Mouse (Mus musculus) neural tube, embryonic 13.5 days (tissue): Measurements from ENCODE around the gene Mettl6. TPM values are rescaled to one million over a fixed set of nuclear protein-coding genes. Genes with fewer than 3 reads are reported as not detected.

ENCODE experiments used
- ATAC-seq: fragments of 200-750 bp; cut with Nextera tagmentation; 2 replicates; pipeline ENCODE4 v1.8.0; 2017; ENCODE audit warnings: low read depth, mild to moderate bottlenecking, moderate TSS enrichment, moderate library complexity
- H3K27ac ChIP-seq: fragments of 300-500 bp; sonication (generic); replicated peaks from 2 replicates; pipeline ENCODE4 v1.5.1; 2015; ENCODE audit warnings: moderate library complexity, mild to moderate bottlenecking, inconsistent platforms
- H3K27me3 ChIP-seq: fragments of 300-500 bp; sonication (generic); 2 replicates; pipeline ENCODE4 v1.6.1; 2015; ENCODE audit warnings: mild to moderate bottlenecking, inconsistent platforms
- H3K36me3 ChIP-seq: fragments of 300-500 bp; sonication (generic); 2 replicates; pipeline ENCODE4 v1.6.1; 2015; ENCODE audit warnings: mild to moderate bottlenecking, inconsistent platforms
- H3K4me1 ChIP-seq: fragments of 300-500 bp; sonication (generic); replicated peaks from 2 replicates; pipeline ENCODE4 v1.6.1; 2015; ENCODE audit warnings: inconsistent platforms
- H3K4me2 ChIP-seq: fragments of 300-500 bp; sonication (generic); 2 replicates; pipeline ENCODE4 v1.6.1; 2015; ENCODE audit warnings: inconsistent platforms, mild to moderate bottlenecking, moderate library complexity
- H3K4me3 ChIP-seq: fragments of 300-500 bp; sonication (generic); 2 replicates; pipeline ENCODE4 v1.5.1; 2015; ENCODE audit warnings: mild to moderate bottlenecking, inconsistent platforms
- H3K9ac ChIP-seq: fragments of 300-500 bp; sonication (generic); 2 replicates; pipeline ENCODE4 v1.6.1; 2015; ENCODE audit warnings: moderate library complexity, mild to moderate bottlenecking, inconsistent platforms
- H3K9me3 ChIP-seq: fragments of 300-500 bp; sonication (generic); 2 replicates; pipeline ENCODE4 v1.6.1; 2016; ENCODE audit warnings: inconsistent platforms
- WGBS: fragments of 180-500 bp; shearing (Covaris S2); methylation state at CpG from one replicate; pipeline ENCODE4 v1.1.7; 2015; 5-methylcytosine and 5-hydroxymethylcytosine counted together
- polyA plus RNA-seq: library from polyadenylated mRNA; unstranded; fragments of >200 nt; fragmentation: Nextera tagmentation; extraction: Ambion mirVana; gene quantifications from 2 replicates; pipeline ENCODE4 v1.2.1, GENCODE M21; 2015

Mettl6 gene
- polyA plus RNA-seq, 1 experiment from 2014 or later: 49.1 TPM

DNA sequence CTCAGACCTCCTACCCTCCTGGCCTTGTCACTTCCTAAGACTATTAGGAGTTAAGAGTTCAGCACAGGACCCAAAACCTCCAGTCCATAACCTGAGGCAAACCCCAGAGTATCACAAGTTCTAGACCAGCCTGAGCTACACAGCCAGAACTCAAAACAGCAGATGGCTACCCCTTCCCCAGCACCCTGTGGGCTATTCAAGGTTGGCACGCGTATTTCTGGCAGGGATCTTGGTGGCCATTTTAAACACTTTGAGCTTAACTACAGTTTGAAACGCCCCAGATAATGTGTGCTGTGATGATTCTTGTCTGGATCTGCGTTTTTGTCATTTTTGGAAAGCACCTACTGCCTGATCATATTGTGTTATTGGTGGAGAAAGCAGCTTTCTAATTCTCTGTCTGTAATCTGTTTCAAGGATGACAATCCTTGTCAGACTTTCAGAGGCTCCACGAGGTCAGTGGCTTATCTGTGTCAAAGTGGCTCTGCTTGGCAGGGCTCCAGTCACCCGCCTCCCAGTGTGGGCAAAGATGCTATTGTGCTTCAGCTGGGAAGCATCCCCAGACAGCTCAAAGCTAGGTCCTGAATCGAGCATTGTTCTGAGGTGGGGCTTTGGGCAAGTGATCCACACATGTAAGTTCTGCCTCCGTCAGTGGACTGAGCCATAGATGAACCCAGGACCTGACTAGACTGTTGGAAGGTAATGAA, 56.9 kb downstream of the Mettl6 start:
- Histone ChIP-seq H3K9ac (no peak overlapping the region), H3K36me3 (0 out of 2 replicates have a peak, but pooled peaks cover 2% of the 10 kb centered on the region), H3K27me3 (peaks cover 10% of the 10 kb centered on the region), H3K4me2 (no peak overlapping the region), H3K27ac (no peak overlapping the region), H3K4me3 (no peak overlapping the region), H3K9me3 (no peaks in the 10 kb centered on the region), H3K4me1 (peaks cover 24% of the 10 kb centered on the region)
- ATAC-seq: no peak
- 70% methylated on average over 8 of the region's 8 CpGs for WGBS

DNA sequence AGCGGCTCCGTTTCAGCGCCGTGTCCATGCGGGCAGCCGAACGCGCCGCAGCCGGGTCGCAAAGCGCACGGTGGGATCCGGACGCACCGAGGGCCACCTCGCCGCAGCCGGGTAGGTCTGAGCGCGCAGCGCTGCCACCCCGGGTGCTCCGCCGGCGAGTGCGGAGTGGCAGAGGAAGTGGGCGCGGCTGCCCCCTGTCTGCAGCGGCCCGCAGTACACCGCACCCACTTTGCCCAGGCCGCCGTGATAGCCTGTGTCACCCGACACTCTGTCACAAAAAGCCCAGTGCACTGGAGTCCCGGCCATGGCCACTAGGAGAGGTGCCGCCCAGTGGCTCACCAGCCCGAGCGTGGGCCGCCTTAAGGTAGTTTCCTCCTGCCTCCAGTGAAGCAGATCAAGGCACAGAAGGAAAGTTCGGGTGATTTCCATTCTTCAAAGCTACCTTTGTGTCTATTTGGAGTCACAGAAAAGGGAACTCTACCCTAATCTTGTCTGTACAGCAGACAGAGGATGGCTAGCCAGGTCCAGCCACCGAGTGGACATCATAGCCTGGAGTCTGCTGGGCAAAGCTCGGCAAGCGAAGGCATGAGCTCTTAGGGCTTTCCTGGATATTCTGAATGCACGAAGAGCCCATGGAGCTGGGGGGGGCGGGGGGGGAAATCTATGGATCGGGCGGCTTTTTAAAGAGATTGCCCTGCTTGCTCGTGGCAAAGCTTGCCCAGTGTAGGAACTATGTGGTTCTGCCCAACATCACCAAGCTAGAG, 58.7 kb downstream of the Mettl6 start, which contains the start of gene Sh3bp5:
TSS of gene Sh3bp5 (minus strand) at position 149 of the 764 bp plus-strand sequence.
- Histone ChIP-seq H3K27ac (peak within 1 kb of the TSS; percentile 93), H3K9ac (peak within 1 kb of the TSS; percentile 88), H3K9me3 (no peaks in the 10 kb centered on the region), H3K4me1 (peaks cover 31% of the 10 kb centered on the region), H3K4me2 (peak within 1 kb of the TSS; percentile 71), H3K36me3 (peaks cover 13% of the 10 kb centered on the region; the same call in 1 of the 2 replicates), H3K27me3 (peaks cover 10% of the 10 kb centered on the region), H3K4me3 (peak within 1 kb of the TSS; percentile 70)
- ATAC-seq: peak; percentile 94
- WGBS: 9% methylated on average over 49 of the region's 49 CpGs

- Histone ChIP-seq H3K27me3 (peaks cover 9% of the 10 kb centered on the region), H3K4me2 (peak overlapping the region; percentile 71), H3K27ac (peak overlapping the region; percentile 93), H3K9me3 (no peaks in the 10 kb centered on the region), H3K4me1 (peaks cover 31% of the 10 kb centered on the region), H3K36me3 (peaks cover 18% of the 10 kb centered on the region), H3K4me3 (peak overlapping the region; percentile 70), H3K9ac (peak overlapping the region; percentile 88)
- under 1% methylated on average over 51 of the region's 53 CpGs for WGBS
- peak; percentile 83 for ATAC-seq
These were observed 59.6 kb downstream of the Mettl6 start for GRCm38 (mm10) chr14:31435018-31435915.

GRCm38 (mm10) chr14:31434426-31434825, 60.4 kb downstream of the Mettl6 start:
- 47% methylated on average over 5 of the region's 5 CpGs for WGBS
- Histone ChIP-seq H3K4me2 (peak overlapping the region; percentile 71), H3K4me3 (peak overlapping the region; percentile 70), H3K9ac (peak overlapping the region; percentile 88), H3K36me3 (peaks cover 18% of the 10 kb centered on the region), H3K9me3 (no peaks in the 10 kb centered on the region), H3K27me3 (peaks cover 7% of the 10 kb centered on the region), H3K27ac (0 out of 2 replicates have a peak overlapping the region, but pooled peaks have one; percentile 40), H3K4me1 (peaks cover 31% of the 10 kb centered on the region)
- no peak for ATAC-seq

GRCm38 (mm10) chr14:31433851-31434360, 60.9 kb downstream of the Mettl6 start:
- H3K4me2 ChIP-seq: peak overlapping the region; percentile 71
- H3K27ac ChIP-seq: no peak overlapping the region
- 11% methylated on average over 7 of the region's 7 CpGs for WGBS
- peak overlapping the region; percentile 70 for H3K4me3 ChIP-seq
- H3K4me1 ChIP-seq: peaks cover 34% of the 10 kb centered on the region
- H3K9ac ChIP-seq: peak overlapping the region; percentile 88
- no peak for ATAC-seq
- peaks cover 18% of the 10 kb centered on the region for H3K36me3 ChIP-seq
- peaks cover 7% of the 10 kb centered on the region for H3K27me3 ChIP-seq
- H3K9me3 ChIP-seq: no peaks in the 10 kb centered on the region

- 78% methylated on average over 5 of the region's 5 CpGs for WGBS
- H3K9ac ChIP-seq: no peak overlapping the region
- no peaks in the 10 kb centered on the region for H3K9me3 ChIP-seq
- no peak for ATAC-seq
- H3K36me3 ChIP-seq: peaks cover 25% of the 10 kb centered on the region
- H3K4me2 ChIP-seq: peak overlapping the region; percentile 71
- H3K27me3 ChIP-seq: peaks cover 7% of the 10 kb centered on the region
- no peak overlapping the region for H3K27ac ChIP-seq
- peak overlapping the region; percentile 70; the same call in 1 of the 2 replicates for H3K4me3 ChIP-seq
- H3K4me1 ChIP-seq: peaks cover 42% of the 10 kb centered on the region
These were observed 61.7 kb downstream of the Mettl6 start for GRCm38 (mm10) chr14:31433126-31433525.

DNA sequence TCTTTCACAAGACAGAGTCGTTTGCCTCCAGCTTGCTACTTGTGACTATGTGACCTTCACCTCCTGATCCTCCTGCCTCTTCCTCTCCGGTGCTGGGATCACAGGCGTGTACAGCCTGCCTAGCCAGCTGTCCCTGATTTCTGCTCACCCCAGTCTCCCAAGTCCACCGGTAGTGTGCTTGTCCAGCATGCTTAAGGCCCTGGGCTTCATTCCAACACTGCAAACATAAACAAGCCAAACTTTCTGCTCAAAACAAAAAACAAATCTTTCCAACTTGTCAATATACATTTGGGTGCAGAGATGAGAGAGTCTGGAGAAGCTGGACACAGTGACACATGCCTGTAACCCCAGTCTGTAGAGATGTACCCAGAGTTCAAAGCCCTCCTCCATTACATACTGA, 62.4 kb downstream of the Mettl6 start:
- no peak overlapping the region for H3K4me3 ChIP-seq
- peaks cover 32% of the 10 kb centered on the region for H3K36me3 ChIP-seq
- no peak overlapping the region for H3K9ac ChIP-seq
- WGBS: 63% methylated on average over 4 of the region's 4 CpGs
- no peak overlapping the region for H3K27ac ChIP-seq
- 0 out of 2 replicates have a peak overlapping the region, but pooled peaks have one; percentile 71 for H3K4me2 ChIP-seq
- peaks cover 42% of the 10 kb centered on the region for H3K4me1 ChIP-seq
- ATAC-seq: no peak
- no peaks in the 10 kb centered on the region for H3K9me3 ChIP-seq
- H3K27me3 ChIP-seq: peaks cover 7% of the 10 kb centered on the region

DNA sequence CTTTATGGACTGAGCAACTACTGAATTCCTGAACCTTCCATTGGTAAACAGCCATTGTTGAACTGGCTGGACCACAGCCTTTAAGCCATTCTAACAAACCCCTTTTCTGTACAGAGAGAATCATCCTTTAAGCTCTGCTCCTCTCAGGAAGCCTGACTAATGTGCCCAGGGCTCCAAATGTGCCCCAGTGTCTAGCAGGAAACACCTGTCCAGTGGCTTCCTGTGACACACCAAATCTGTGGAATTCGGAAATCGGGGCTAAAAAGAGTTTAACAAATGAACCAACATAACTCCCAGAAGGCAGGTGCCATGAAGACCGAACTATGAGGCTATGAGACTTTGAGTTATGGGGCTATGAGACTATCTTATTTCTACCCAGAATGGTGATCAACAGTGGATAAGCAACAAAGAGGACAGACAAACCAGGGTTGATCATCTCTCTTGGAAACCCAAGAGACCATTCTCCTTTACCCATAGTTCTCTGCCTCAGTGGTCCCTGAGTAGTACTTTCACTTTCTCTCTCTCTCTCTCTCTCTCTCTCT, 63.0 kb downstream of the Mettl6 start:
- no peak overlapping the region for H3K4me2 ChIP-seq
- WGBS: 86% methylated on average over 3 of the region's 3 CpGs
- H3K4me1 ChIP-seq: peaks cover 42% of the 10 kb centered on the region

DNA sequence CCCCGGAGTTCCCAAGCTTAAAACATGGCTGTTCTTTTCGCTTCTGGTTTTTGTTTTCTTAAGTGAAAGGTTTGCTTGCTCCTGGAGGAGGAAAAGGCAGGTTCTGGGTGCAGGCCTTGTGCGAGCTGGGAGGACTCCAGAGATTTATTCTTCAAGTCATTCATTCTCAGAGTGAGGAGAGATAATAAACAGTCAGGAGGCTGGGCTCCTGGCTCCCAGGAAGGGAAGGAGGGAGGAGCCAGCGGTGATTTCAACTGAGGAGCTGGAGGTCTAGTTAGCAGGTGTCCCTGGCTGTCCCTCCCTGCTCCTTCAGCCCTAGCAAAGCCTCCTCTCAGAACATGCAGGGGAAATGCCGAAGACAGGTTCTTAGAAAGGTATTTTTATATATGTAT, 65.8 kb downstream of the Mettl6 start:
- Histone ChIP-seq H3K27ac (0 out of 2 replicates have a peak overlapping the region, but pooled peaks have one; percentile 9), H3K4me1 (peaks cover 31% of the 10 kb centered on the region), H3K9me3 (peaks cover 6% of the 10 kb centered on the region), H3K27me3 (no peaks in the 10 kb centered on the region), H3K4me2 (no peak overlapping the region), H3K9ac (no peak overlapping the region), H3K36me3 (peaks cover 59% of the 10 kb centered on the region), H3K4me3 (no peak overlapping the region)
- 48% methylated on average over 5 of the region's 5 CpGs for WGBS
- ATAC-seq: no peak

More for the DNA sequence above, 63.0 kb downstream of the Mettl6 start:
- Histone ChIP-seq H3K27ac (no peak overlapping the region), H3K9me3 (no peaks in the 10 kb centered on the region), H3K9ac (no peak overlapping the region), H3K36me3 (peaks cover 38% of the 10 kb centered on the region), H3K27me3 (peaks cover 3% of the 10 kb centered on the region; the same call in 1 of the 2 replicates), H3K4me3 (no peak overlapping the region)
- ATAC-seq: no peak

DNA sequence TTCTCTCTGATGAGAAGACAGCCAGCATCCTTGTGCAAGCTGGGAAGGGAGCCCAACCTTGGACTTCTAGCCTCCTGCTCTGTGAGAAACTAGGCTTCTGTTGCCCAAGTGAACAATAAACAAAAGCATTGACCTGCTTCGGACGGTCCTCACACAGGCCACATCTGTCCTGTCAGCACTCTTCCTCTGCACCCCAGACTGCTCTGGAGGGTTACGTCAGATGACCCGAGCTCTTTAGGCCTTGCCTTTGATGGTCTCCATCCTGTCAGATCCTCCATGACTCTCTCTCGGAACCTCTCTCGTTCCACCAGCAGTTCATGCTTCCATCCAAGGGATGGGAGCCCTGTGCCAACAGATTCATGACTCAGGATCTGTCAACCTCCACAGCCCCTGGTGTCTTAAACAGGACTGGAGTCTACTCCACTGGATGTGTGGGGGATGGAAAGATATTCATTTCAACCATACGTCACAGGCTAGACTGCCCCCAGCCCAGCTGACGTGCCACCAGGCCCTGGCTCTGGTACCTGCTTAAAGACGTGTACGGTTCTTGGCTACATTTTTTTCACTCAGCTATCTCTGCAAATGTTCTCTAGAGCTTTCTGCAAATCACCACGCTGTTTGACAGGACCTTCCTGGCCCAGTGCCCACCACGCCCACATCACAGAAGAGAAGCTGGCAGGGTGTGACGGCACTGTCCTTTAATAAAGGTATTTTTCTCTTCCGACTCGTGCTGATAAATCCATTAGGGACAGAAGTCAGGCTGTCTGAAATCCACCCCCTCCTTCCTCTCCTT, 66.4 kb downstream of the Mettl6 start:
- H3K36me3 ChIP-seq: peaks cover 62% of the 10 kb centered on the region
- peak overlapping the region; percentile 9; the same call in 1 of the 2 replicates for H3K27ac ChIP-seq
- H3K9ac ChIP-seq: no peak overlapping the region
- no peaks in the 10 kb centered on the region for H3K27me3 ChIP-seq
- 70% methylated on average over 15 of the region's 15 CpGs for WGBS
- H3K4me1 ChIP-seq: peaks cover 31% of the 10 kb centered on the region
- H3K4me3 ChIP-seq: no peak overlapping the region
- peaks cover 6% of the 10 kb centered on the region for H3K9me3 ChIP-seq
- no peak overlapping the region for H3K4me2 ChIP-seq
- ATAC-seq: no peak
